Mouse (Mus musculus) neutrophil, adult 65 days (primary cell): ENCODE results near the gene Ctu2. TPM values are rescaled to one million over a fixed set of nuclear protein-coding genes. Genes with fewer than 3 reads are reported as not detected.

Experiments used
- total RNA-seq: library from RNA; stranded (reverse); gene quantifications from 2 replicates; pipeline ENCODE4 v1.2.4, GENCODE M21; 2023

The Ctu2 gene
- total RNA-seq: 13.2 and 15.3 TPM in 2 replicates

DNA sequence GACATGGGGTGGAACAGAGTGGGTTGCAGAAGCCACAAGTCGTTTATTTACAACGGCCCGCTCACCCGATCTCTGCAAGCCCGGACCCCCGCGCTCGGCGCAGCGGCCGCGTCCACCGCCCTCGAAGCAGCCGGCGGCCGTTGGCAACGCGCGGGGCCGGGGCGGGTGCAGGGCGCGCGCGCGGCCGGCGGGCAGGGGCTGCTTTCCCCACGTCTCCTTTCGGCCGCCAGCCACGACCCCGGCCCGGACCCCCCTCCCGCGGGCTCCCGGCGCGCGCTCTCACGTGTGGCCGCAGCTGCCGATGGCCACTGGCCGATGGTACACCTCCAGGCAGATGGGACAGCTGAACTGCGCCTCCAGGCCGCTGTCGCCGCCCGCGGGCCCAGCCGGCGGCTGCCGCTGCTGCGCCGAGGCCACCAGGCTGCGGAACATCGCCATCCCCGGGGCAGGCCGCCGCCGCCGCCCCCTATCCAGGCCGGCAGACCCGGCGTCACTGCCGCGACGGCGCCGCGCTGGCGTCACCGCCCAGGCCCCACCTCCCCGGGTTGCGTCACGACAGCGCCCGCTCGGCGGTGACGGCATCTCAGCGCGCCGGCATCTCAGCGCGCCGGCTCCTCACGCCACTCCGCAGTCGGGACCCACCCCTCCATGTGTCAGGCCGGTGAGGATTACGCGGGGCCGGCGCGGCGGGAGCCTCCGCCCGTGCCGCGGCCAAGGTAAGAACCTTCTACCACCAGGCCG, at the start of gene Ctu2, which contains the start of gene Rnf166:
Ctu2 (plus strand) TSS at position 564 of the 741 bp plus-strand sequence.
Rnf166 (minus strand) TSS at position 485 of the 741 bp plus-strand sequence.

GRCm38 (mm10) chr8:122432443-122433268, 43.3 kb upstream of the Ctu2 start, which contains the start of gene Cyba:
Gene Cyba, minus strand, starts transcription at chr8:122432930.

DNA sequence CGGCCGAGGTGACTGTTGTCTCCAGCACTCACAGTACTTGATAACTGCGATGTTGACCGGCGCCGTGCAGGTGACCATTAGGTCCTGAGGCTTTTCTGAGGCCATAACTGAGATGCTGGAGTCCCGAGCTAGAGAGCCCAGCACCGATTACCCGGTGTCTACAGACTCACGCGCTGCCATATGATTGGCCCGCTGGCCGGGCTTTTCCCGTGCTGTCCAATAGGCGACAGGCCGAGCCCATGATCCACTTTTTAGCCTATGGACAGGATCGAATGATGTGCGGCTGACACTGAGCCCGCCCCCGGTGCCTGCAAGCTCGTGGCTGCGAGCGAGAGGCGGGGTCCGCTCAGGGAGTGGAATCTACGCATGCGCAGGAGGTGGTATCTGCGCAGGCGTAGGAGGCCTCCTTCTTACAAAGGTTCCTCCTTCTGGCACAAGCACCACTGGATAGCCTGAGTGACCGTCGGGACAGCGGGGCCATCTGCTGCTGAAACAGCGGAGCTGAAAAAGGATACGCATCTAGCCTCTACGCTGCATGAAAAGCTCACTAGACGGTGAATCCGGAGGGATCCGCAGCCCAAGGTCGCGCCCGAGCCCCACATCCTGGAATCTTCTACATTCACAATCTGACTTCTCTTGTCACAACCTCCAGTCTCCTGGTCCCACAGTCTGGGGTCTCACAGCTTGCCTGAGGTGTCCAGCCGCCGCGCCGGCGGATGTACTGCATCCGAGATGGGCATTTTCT, 32.5 kb upstream of the Ctu2 start, which contains the start of gene Mvd:
Mvd (minus strand) TSS at position 161 of the 745 bp plus-strand sequence.

DNA sequence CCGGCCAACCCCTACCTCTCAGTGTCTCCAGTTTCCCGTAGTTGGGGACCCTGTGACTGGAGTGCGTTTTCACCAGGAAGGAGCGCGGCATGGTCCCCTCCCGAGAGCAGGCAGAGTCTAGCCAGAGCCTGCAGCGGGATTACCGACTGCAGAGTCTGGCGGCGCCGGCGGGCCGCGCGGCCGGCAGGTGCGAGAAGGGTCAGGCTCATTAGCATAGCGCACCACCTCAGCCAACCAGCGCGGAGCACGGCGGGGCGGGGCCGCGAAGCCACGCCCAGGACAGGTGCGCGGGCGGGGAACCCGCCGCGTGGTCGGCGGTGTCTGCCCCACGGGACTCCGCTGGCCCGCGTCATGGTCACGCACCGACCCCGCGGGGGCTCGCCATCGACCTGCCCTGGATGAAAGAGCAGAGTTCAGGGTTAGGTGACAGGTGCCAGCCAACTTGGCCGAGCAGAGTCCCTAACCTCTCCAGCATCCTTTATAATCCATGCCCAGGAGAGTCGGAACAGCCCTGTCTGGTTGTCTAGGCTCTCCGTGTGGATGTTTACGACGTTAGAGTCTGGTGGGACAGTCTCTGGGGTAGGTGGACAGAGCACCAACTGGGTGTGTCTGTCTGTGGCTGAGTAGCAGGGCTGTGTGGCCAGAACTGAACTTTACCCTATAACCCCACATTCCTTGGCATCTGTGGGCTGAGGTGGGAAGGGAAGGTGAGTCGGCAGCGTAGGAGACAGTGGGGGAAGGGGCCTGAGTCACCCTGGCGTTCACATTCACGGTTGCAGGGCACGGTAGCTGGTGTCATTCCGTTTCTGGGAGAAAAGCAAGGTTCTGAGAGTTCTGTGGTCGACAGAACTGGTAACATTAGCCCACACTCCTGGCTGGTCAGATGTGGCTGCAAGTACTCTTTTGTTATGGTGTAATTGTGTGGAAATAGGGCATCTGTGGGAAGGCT, 15.1 kb upstream of the Ctu2 start, which contains the start of gene Snai3:
Snai3 (minus strand) TSS at position 210 of the 949 bp plus-strand sequence.

Other genes starting within 250 kb of the Ctu2 start
- 4.6 and 11.2 TPM in 2 replicates for gene Zfpm1, start 194.0 kb upstream of the Ctu2 start, total RNA-seq
- gene Trhr2, start 115.4 kb upstream of the Ctu2 start, total RNA-seq: not detected in 2 replicates
- gene Zc3h18, start 99.5 kb upstream of the Ctu2 start, total RNA-seq: 47.4 and 75.2 TPM in 2 replicates
- gene Il17c, start 54.1 kb upstream of the Ctu2 start, total RNA-seq: 0.98 TPM in 1 of 2 replicates, not detected in the other
- gene Cyba, start 43.2 kb upstream of the Ctu2 start, total RNA-seq: 796 and 813 TPM in 2 replicates
- 8.7 and 10.0 TPM in 2 replicates for gene Mvd, start 32.7 kb upstream of the Ctu2 start, total RNA-seq
- not detected in 2 replicates for gene Snai3, start 15.4 kb upstream of the Ctu2 start, total RNA-seq
- gene Rnf166, start 79 bp upstream of the Ctu2 start, total RNA-seq: 47.1 and 54.5 TPM in 2 replicates
- gene Piezo1, start 75.2 kb downstream of the Ctu2 start, total RNA-seq: 24.0 and 38.7 TPM in 2 replicates
- gene Cdt1, start 91.9 kb downstream of the Ctu2 start, total RNA-seq: 56.1 and 75.3 TPM in 2 replicates
- gene Aprt, start 100.8 kb downstream of the Ctu2 start, total RNA-seq: 160 and 176 TPM in 2 replicates
- 74.4 and 111 TPM in 2 replicates for gene Galns, start 135.3 kb downstream of the Ctu2 start, total RNA-seq
- gene Trappc2l, start 135.5 kb downstream of the Ctu2 start, total RNA-seq: 38.8 and 41.0 TPM in 2 replicates
- gene Pabpn1l, start 146.6 kb downstream of the Ctu2 start, total RNA-seq: not detected in 2 replicates
- 13.8 and 15.5 TPM in 2 replicates for gene Cbfa2t3, start 223.0 kb downstream of the Ctu2 start, total RNA-seq